In genomic region chr11:102579165-102580033, GRCm38 (mm10) we compare ENCODE assay signal across 8 mouse cellular contexts. TPM values are rescaled to one million over a fixed set of nuclear protein-coding genes. Genes with fewer than 3 reads are reported as not detected.
DNase-seq lines count a peak whose midpoint lies in the region; ATAC-seq lines count a peak whose summit lies in the region.

TSS of gene Gm11627 (minus strand) at chr11:102579461.

- peak within 1 kb of the TSS; percentile 64 for H3K9ac ChIP-seq in limb, embryonic 11.5 days (ENCODE audit: low read length)
- peak within 1 kb of the TSS; percentile 26; the same call in 1 of the 2 replicates for H3K9ac ChIP-seq in neural tube, embryonic 12.5 days

- H3K36me3 ChIP-seq in limb, embryonic 11.5 days (ENCODE audit: control insufficient read depth, insufficient read depth, low read length) = no peaks in the 10 kb centered on the region
- no peaks in the 10 kb centered on the region for H3K36me3 ChIP-seq in neural tube, embryonic 12.5 days

- peak within 1 kb of the TSS; percentile 42 for H3K4me2 ChIP-seq in limb, embryonic 11.5 days (ENCODE audit: low read depth, severe bottlenecking)
- peak within 1 kb of the TSS; percentile 51 for H3K4me2 ChIP-seq in neural tube, embryonic 12.5 days (replicated peaks)

- peak within 1 kb of the TSS; percentile 16 for H3K27ac ChIP-seq in limb, embryonic 11.5 days (replicated peaks; ENCODE audit: low read depth, low read length)
- H3K27ac ChIP-seq in neural tube, embryonic 12.5 days = peak within 1 kb of the TSS; percentile 62; the same call in 1 of the 2 replicates

- WGBS in limb, embryonic 11.5 days = 11% methylated on average over 23 of the region's 23 CpGs
- 7% methylated on average over 23 of the region's 23 CpGs for WGBS in neural tube, embryonic 12.5 days

- H3K27me3 ChIP-seq in limb, embryonic 11.5 days (ENCODE audit: control insufficient read depth, insufficient read depth, low read length) = no peaks in the 10 kb centered on the region
- H3K27me3 ChIP-seq in neural tube, embryonic 12.5 days (replicated peaks) = no peaks in the 10 kb centered on the region; the same call in 1 of the 2 replicates

- peak; percentile 76; the same call in 1 of the 2 replicates for ATAC-seq in limb, embryonic 11.5 days (ENCODE audit: insufficient number of reproducible peaks, low FRiP score, low TSS enrichment, low read depth)
- ATAC-seq in neural tube, embryonic 12.5 days (ENCODE audit: low FRiP score, low read depth) = peak; percentile 78

- peaks cover 24% of the 10 kb centered on the region for H3K4me1 ChIP-seq in limb, embryonic 11.5 days (ENCODE audit: control insufficient read depth, insufficient read depth, low read length)
- peaks cover 39% of the 10 kb centered on the region for H3K4me1 ChIP-seq in neural tube, embryonic 12.5 days

- H3K9me3 ChIP-seq in limb, embryonic 11.5 days (ENCODE audit: control insufficient read depth, low read length) = no peaks in the 10 kb centered on the region
- H3K9me3 ChIP-seq in neural tube, embryonic 12.5 days = no peaks in the 10 kb centered on the region

- peak within 1 kb of the TSS; percentile 19 for H3K4me3 ChIP-seq in limb, embryonic 11.5 days (ENCODE audit: low read depth, low read length)
- peak within 1 kb of the TSS; percentile 16 for H3K4me3 ChIP-seq in neural tube, embryonic 12.5 days

- peak; percentile 60 for DNase-seq in kidney, postnatal 10 days
- DNase-seq in kidney, postnatal 25 days = no peak
- DNase-seq in brain, embryonic 18.5 days (ENCODE audit: low read depth, low spot score) = peak; percentile 20
- peak; percentile 15 to 24 for DNase-seq in frontal cortex, postnatal 36 days (ENCODE audit: low spot score in 2 of 2)
- peak; percentile 74 for DNase-seq in limb, embryonic 11.5 days (ENCODE audit: low spot score)
- DNase-seq in natural killer cell, adult 2 months (ENCODE audit: low spot score in 2 of 2) = no peak
- no peak for DNase-seq in spleen, postnatal 36 days (ENCODE audit: low spot score in 2 of 2)

RNA-seq across cellular contexts. Expression of gene Gm11627, which starts in this region (rescaled TPM):
- polyA plus RNA-seq in limb, embryonic 11.5 days (2014; fragmentation: Nextera tagmentation; extraction: Ambion mirVana) = 3.9 and 4.2 TPM in 2 replicates
- 5.7 and 7.3 TPM in 2 replicates for polyA plus RNA-seq in neural tube, embryonic 12.5 days (2016; fragmentation: Nextera tagmentation; extraction: Ambion mirVana)

Comparison
In these comparisons a context has a peak if more than half of its experiments do, and no peak if none do; other contexts are left out.
1. DNase-seq: peak in kidney, postnatal 10 days (single experiment), brain, embryonic 18.5 days (single experiment), frontal cortex, postnatal 36 days (2 of 2) and limb, embryonic 11.5 days (single experiment); none in kidney, postnatal 25 days (0 of 2), natural killer cell, adult 2 months (0 of 2) and spleen, postnatal 36 days (0 of 2).